Mouse (Mus musculus): ENCODE data around the gene Hpse. TPM values are rescaled to one million over a fixed set of nuclear protein-coding genes. Genes with fewer than 3 reads are reported as not detected.

The Hpse gene
- polyA plus RNA-seq, 1 experiment from 2014 or later = 0.10 TPM

DNA sequence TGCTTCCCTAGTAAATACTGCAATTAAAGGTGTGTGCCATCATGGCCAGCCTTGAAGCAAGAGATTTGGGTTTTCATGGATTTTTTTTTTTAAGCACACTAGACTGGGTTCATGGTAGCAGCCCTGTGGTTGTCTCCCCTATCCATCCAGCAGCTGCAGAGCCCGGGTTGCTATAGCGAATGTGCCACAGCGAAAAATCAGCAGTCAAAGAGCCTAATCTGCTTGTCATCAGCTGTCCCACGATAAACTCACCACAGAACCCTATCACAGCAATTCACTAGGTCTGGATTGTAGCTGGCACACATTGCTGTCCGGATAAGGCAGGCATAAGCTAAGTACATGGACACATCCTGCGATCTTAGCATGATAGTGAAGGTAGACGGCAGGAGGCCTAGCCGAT, 17.4 kb upstream of the Hpse start:
- H3K4me1 ChIP-seq (replicated peaks; ENCODE audit: control insufficient read depth, insufficient read depth, low read length) = no peaks in the 10 kb centered on the region
- WGBS = 90% methylated on average over 8 of the region's 8 CpGs
- no peaks in the 10 kb centered on the region for H3K36me3 ChIP-seq (ENCODE audit: control insufficient read depth, insufficient read depth)
- ATAC-seq = no peak
- H3K27ac ChIP-seq (ENCODE audit: low read length) = no peak overlapping the region
- H3K27me3 ChIP-seq (replicated peaks; ENCODE audit: control insufficient read depth, insufficient read depth, low read length) = no peaks in the 10 kb centered on the region
- 0 out of 2 replicates have a peak, but pooled peaks cover 3% of the 10 kb centered on the region for H3K9me3 ChIP-seq (ENCODE audit: control insufficient read depth, low read length)
- no peak overlapping the region for H3K4me2 ChIP-seq (ENCODE audit: low read length)
- no peak overlapping the region for H3K9ac ChIP-seq (replicated peaks; ENCODE audit: low read depth, low read length)
- no peak overlapping the region for H3K4me3 ChIP-seq (replicated peaks; ENCODE audit: low read length)

DNA sequence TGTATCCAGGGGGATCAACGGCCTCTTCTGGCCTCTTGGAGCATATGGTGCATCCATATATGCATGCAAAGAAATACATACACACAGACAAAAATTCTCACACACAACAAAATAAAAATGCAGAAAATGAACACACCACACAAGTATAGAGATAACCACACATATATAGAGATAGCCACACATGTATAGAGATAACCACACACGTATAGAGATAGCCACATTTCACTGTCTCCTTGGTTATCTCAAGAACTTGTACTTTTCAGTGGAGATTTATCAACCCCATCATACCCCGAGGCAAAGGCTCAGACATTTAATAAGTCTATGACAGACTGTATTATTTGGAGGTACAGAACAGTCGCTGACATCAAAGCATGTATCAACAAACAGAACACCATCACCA, 15.0 kb upstream of the Hpse start:
- no peak overlapping the region for H3K27ac ChIP-seq (ENCODE audit: low read length)
- no peak overlapping the region for H3K4me3 ChIP-seq (replicated peaks; ENCODE audit: low read length)
- no peaks in the 10 kb centered on the region for H3K27me3 ChIP-seq (replicated peaks; ENCODE audit: control insufficient read depth, insufficient read depth, low read length)
- no peaks in the 10 kb centered on the region for H3K36me3 ChIP-seq (ENCODE audit: control insufficient read depth, insufficient read depth)
- 86% methylated on average over 4 of the region's 4 CpGs for WGBS
- no peak overlapping the region for H3K4me2 ChIP-seq (ENCODE audit: low read length)
- no peak for ATAC-seq
- H3K9me3 ChIP-seq (ENCODE audit: control insufficient read depth, low read length) = no peaks in the 10 kb centered on the region
- H3K4me1 ChIP-seq (replicated peaks; ENCODE audit: control insufficient read depth, insufficient read depth, low read length) = no peaks in the 10 kb centered on the region
- H3K9ac ChIP-seq (replicated peaks; ENCODE audit: low read depth, low read length) = no peak overlapping the region

DNA sequence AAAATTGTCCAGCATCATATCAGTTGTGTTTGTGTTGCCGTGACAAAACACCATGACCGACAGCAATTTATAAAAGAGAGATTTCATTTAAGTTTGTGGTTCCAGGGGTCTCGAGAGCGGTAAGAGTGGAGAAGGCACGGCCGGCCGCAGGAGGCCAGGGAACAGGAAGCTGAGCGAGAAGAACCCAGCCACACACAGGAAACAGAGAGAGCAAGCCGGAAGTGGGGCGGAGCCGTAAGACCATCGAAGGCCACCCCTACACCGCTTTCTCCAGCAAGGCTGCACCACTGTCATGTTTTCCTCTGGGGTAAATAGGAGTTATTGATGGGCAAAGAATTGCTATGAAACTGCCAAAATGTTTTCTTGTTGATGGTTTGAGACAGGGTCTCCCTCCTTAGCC, 9.2 kb upstream of the Hpse start:
- no peak for ATAC-seq
- 95% methylated on average over 13 of the region's 13 CpGs for WGBS
- H3K27ac ChIP-seq (ENCODE audit: low read length) = no peak overlapping the region
- no peaks in the 10 kb centered on the region for H3K36me3 ChIP-seq (ENCODE audit: control insufficient read depth, insufficient read depth)
- H3K4me2 ChIP-seq (ENCODE audit: low read length) = no peak overlapping the region
- no peak overlapping the region for H3K4me3 ChIP-seq (replicated peaks; ENCODE audit: low read length)
- no peak overlapping the region for H3K9ac ChIP-seq (replicated peaks; ENCODE audit: low read depth, low read length)
- no peaks in the 10 kb centered on the region for H3K4me1 ChIP-seq (replicated peaks; ENCODE audit: control insufficient read depth, insufficient read depth, low read length)
- H3K9me3 ChIP-seq (ENCODE audit: control insufficient read depth, low read length) = no peaks in the 10 kb centered on the region
- H3K27me3 ChIP-seq (replicated peaks; ENCODE audit: control insufficient read depth, insufficient read depth, low read length) = no peaks in the 10 kb centered on the region

GRCm38 (mm10) chr5:100726001-100726400, 6.5 kb upstream of the Hpse start:
- H3K9ac ChIP-seq (replicated peaks; ENCODE audit: low read depth, low read length) = no peak overlapping the region
- H3K36me3 ChIP-seq (ENCODE audit: control insufficient read depth, insufficient read depth) = no peaks in the 10 kb centered on the region
- H3K27me3 ChIP-seq (replicated peaks; ENCODE audit: control insufficient read depth, insufficient read depth, low read length) = no peaks in the 10 kb centered on the region
- no peaks in the 10 kb centered on the region for H3K9me3 ChIP-seq (ENCODE audit: control insufficient read depth, low read length)
- H3K4me3 ChIP-seq (replicated peaks; ENCODE audit: low read length) = no peak overlapping the region
- no peaks in the 10 kb centered on the region for H3K4me1 ChIP-seq (replicated peaks; ENCODE audit: control insufficient read depth, insufficient read depth, low read length)
- no peak for ATAC-seq
- no peak overlapping the region for H3K27ac ChIP-seq (ENCODE audit: low read length)
- H3K4me2 ChIP-seq (ENCODE audit: low read length) = no peak overlapping the region
- WGBS = 85% methylated on average over 4 of the region's 4 CpGs

- Histone ChIP-seq H3K36me3 (ENCODE audit: control insufficient read depth, insufficient read depth) (no peaks in the 10 kb centered on the region), H3K9ac (replicated peaks; ENCODE audit: low read depth, low read length) (no peak overlapping the region), H3K4me2 (ENCODE audit: low read length) (no peak overlapping the region), H3K4me1 (replicated peaks; ENCODE audit: control insufficient read depth, insufficient read depth, low read length) (peaks cover 13% of the 10 kb centered on the region), H3K27me3 (replicated peaks; ENCODE audit: control insufficient read depth, insufficient read depth, low read length) (peaks cover 3% of the 10 kb centered on the region; the same call in 1 of the 2 replicates), H3K4me3 (replicated peaks; ENCODE audit: low read length) (no peak overlapping the region), H3K9me3 (ENCODE audit: control insufficient read depth, low read length) (no peaks in the 10 kb centered on the region), H3K27ac (ENCODE audit: low read length) (no peak overlapping the region)
- ATAC-seq = no peak
- WGBS = 93% methylated on average over 15 of the region's 15 CpGs
These were observed 2.8 kb downstream of the Hpse start for GRCm38 (mm10) chr5:100716762-100717161.

DNA sequence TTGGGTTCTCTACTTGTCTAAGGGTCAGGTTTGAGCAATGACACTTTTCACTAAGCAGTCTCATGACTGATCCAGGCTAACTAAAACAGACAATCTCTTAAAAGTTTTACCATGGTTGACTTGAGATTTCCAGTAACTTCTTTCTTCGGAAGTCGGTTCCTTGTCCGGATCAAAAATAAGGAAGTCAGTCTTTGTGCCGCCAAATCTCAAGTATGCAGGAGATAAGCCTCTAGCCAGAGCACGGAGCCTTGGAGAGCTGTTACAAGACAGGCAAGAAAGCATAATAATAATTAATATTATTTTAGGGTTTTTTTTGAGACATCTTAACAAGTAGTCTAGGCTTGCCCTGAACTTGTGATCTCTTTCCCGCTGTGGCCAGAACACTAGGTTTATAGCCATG, 8.3 kb downstream of the Hpse start:
- Histone ChIP-seq H3K4me2 (ENCODE audit: low read length) (no peak overlapping the region), H3K4me3 (replicated peaks; ENCODE audit: low read length) (no peak overlapping the region), H3K27ac (ENCODE audit: low read length) (no peak overlapping the region), H3K27me3 (replicated peaks; ENCODE audit: control insufficient read depth, insufficient read depth, low read length) (no peaks in the 10 kb centered on the region), H3K9me3 (ENCODE audit: control insufficient read depth, low read length) (no peaks in the 10 kb centered on the region), H3K36me3 (ENCODE audit: control insufficient read depth, insufficient read depth) (no peaks in the 10 kb centered on the region), H3K9ac (replicated peaks; ENCODE audit: low read depth, low read length) (no peak overlapping the region), H3K4me1 (replicated peaks; ENCODE audit: control insufficient read depth, insufficient read depth, low read length) (no peaks in the 10 kb centered on the region)
- ATAC-seq = no peak
- 90% methylated on average over 6 of the region's 6 CpGs for WGBS

DNA sequence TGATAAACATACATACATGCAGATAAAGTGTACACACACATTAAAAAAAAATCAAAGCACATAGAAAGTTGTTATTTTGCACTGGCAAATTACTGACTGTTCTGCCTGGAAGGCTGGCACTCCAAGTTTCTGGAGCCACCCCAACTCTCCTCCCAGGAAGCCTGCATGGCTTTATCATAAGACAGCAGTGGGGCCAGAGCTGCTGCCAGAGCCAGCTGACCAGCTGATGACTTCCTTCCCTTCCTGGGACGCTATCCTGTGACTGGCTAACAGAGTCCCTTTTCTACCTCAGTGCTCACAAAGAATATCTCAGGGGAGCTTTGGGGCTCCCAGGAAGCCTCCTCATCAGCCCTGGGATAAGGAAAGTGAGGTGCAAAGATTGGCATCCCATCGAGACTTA, 9.5 kb downstream of the Hpse start:
- 66% methylated on average over 2 of the region's 2 CpGs for WGBS
- H3K4me2 ChIP-seq (ENCODE audit: low read length) = no peak overlapping the region
- H3K9ac ChIP-seq (replicated peaks; ENCODE audit: low read depth, low read length) = no peak overlapping the region
- H3K4me3 ChIP-seq (replicated peaks; ENCODE audit: low read length) = no peak overlapping the region
- no peaks in the 10 kb centered on the region for H3K9me3 ChIP-seq (ENCODE audit: control insufficient read depth, low read length)
- no peaks in the 10 kb centered on the region for H3K36me3 ChIP-seq (ENCODE audit: control insufficient read depth, insufficient read depth)
- H3K27me3 ChIP-seq (replicated peaks; ENCODE audit: control insufficient read depth, insufficient read depth, low read length) = no peaks in the 10 kb centered on the region
- no peak for ATAC-seq
- no peaks in the 10 kb centered on the region for H3K4me1 ChIP-seq (replicated peaks; ENCODE audit: control insufficient read depth, insufficient read depth, low read length)
- no peak overlapping the region for H3K27ac ChIP-seq (ENCODE audit: low read length)

DNA sequence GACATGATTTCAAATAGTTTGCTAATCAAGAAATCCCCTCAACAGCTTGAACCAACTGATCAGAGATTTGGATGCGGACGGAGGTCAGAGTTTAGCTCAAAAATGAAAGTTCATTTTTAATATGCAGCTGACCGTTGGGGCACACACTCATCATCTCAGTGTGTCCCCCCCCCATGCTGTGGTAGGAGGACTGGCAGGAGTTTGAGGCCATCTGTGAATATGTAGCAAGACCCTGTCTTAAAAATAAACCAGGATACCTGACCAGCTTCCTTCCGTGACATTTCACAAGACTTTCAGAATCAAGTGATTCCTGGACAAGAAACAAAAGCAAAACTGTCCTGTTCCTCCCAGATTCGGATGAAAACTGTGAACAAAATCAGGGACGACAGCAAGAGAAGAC, 10.5 kb downstream of the Hpse start:
- H3K4me3 ChIP-seq (replicated peaks; ENCODE audit: low read length) = no peak overlapping the region
- no peak overlapping the region for H3K4me2 ChIP-seq (ENCODE audit: low read length)
- H3K27ac ChIP-seq (ENCODE audit: low read length) = no peak overlapping the region
- H3K27me3 ChIP-seq (replicated peaks; ENCODE audit: control insufficient read depth, insufficient read depth, low read length) = no peaks in the 10 kb centered on the region
- H3K36me3 ChIP-seq (ENCODE audit: control insufficient read depth, insufficient read depth) = no peaks in the 10 kb centered on the region
- H3K4me1 ChIP-seq (replicated peaks; ENCODE audit: control insufficient read depth, insufficient read depth, low read length) = no peaks in the 10 kb centered on the region
- no peak overlapping the region for H3K9ac ChIP-seq (replicated peaks; ENCODE audit: low read depth, low read length)
- ATAC-seq = no peak
- 93% methylated on average over 6 of the region's 6 CpGs for WGBS
- H3K9me3 ChIP-seq (ENCODE audit: control insufficient read depth, low read length) = no peaks in the 10 kb centered on the region

DNA sequence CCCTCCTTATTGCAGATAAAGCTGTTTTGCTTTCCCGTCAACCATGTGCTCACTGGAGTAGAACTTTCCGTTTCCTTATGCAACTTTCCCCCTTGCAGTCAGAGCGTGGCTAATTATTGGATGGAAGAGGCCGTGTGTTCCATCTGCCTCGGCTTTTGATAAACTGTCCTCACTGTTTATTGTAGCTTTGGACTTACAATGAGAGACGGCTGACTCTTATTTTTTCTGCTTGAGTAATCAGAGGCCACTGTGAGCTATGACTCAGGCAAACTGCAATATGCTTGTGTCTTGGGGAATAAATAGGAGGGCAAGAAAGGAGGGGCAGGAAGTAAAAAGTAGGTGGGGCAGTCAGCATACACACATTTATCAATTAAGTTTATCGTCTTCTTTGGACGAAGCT, 12.8 kb downstream of the Hpse start:
- WGBS = 66% methylated on average over 8 of the region's 8 CpGs
- no peak for ATAC-seq

DNA sequence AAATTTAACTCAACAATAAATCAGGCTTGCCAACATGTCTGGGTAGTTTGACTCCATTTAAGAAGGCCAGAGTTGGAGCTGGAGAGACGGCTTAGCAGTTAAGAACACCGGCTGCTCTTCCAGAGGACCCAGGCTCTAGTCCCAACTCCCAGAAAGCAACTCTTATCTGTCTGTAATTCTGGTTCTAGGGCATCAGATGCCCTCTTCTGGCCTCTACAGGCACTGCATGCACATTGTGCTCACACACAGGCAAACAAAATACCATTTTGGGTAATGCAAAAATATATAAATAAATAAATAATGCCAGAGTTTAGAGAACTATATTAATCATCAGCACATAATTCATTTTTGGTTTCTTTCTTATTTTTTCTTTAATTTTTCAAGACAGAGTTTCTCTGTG, 15.2 kb downstream of the Hpse start:
- Histone ChIP-seq H3K4me1 (replicated peaks; ENCODE audit: control insufficient read depth, insufficient read depth, low read length) (no peaks in the 10 kb centered on the region), H3K27me3 (replicated peaks; ENCODE audit: control insufficient read depth, insufficient read depth, low read length) (no peaks in the 10 kb centered on the region), H3K27ac (ENCODE audit: low read length) (no peak overlapping the region), H3K9me3 (ENCODE audit: control insufficient read depth, low read length) (no peaks in the 10 kb centered on the region), H3K36me3 (ENCODE audit: control insufficient read depth, insufficient read depth) (no peaks in the 10 kb centered on the region), H3K4me2 (ENCODE audit: low read length) (no peak overlapping the region), H3K4me3 (replicated peaks; ENCODE audit: low read length) (no peak overlapping the region), H3K9ac (replicated peaks; ENCODE audit: low read depth, low read length) (no peak overlapping the region)
- no peak for ATAC-seq
- WGBS = 98% methylated on average over 2 of the region's 2 CpGs

More for the DNA sequence above, 12.8 kb downstream of the Hpse start:
- H3K27me3 ChIP-seq (replicated peaks; ENCODE audit: control insufficient read depth, insufficient read depth, low read length) = no peaks in the 10 kb centered on the region
- H3K36me3 ChIP-seq (ENCODE audit: control insufficient read depth, insufficient read depth) = no peaks in the 10 kb centered on the region
- no peak overlapping the region for H3K9ac ChIP-seq (replicated peaks; ENCODE audit: low read depth, low read length)
- no peak overlapping the region for H3K27ac ChIP-seq (ENCODE audit: low read length)
- H3K4me2 ChIP-seq (ENCODE audit: low read length) = no peak overlapping the region
- H3K4me3 ChIP-seq (replicated peaks; ENCODE audit: low read length) = no peak overlapping the region
- no peaks in the 10 kb centered on the region for H3K4me1 ChIP-seq (replicated peaks; ENCODE audit: control insufficient read depth, insufficient read depth, low read length)
- H3K9me3 ChIP-seq (ENCODE audit: control insufficient read depth, low read length) = no peaks in the 10 kb centered on the region
